Mouse (Mus musculus) G1E-ER4 (cell line): ENCODE data around the gene Olfr205. TPM values are rescaled to one million over a fixed set of nuclear protein-coding genes. Genes with fewer than 3 reads are reported as not detected.

Source experiments
- GATA1 ChIP-seq: IDR thresholded peaks from one replicate; pipeline ENCODE4 v1.8.0; 2012; ENCODE audit warnings: low read length, inconsistent platforms
- polyA plus RNA-seq: library from polyadenylated mRNA; stranded (reverse); fragments of >175 nt; gene quantifications from 2 replicates; pipeline ENCODE4 v1.2.3, GENCODE M21; 2012

Olfr205 gene
- polyA plus RNA-seq: not detected in 2 replicates

GRCm38 (mm10) chr16:59331038-59331437 is at the start of gene Olfr205:
TSS of gene Olfr205 (minus strand) at chr16:59331138.
- TF ChIP-seq GATA1: no peak

- TF ChIP-seq GATA1: no peak
Measured at GRCm38 (mm10) chr16:59363893-59364292, 33.0 kb upstream of the Olfr205 start, which contains the start of gene Olfr209. TSS of gene Olfr209 (minus strand) at chr16:59363993.

DNA sequence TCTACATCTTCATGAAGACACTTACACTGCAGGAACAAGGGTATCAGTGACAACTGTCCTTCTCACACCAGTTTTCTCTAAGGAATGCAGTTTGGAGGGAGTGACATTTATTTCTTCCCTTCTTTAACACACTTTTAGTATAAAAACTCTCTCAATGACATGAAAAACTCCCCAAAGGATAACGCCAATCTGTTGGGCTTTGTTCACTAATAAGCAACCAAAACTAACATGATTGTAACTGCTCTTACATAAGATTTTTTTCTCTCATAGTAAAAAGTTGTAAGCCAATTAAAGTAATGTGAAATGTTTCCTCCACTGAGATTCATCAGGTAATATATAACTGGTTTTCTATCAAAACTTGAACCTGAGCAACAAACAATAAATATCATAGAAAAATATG is 18.2 kb upstream of the Olfr205 start, which contains the start of gene Olfr206:
Gene Olfr206, minus strand, starts transcription at position 101 of the 400 bp plus-strand sequence.
- TF ChIP-seq GATA1: no peak

DNA sequence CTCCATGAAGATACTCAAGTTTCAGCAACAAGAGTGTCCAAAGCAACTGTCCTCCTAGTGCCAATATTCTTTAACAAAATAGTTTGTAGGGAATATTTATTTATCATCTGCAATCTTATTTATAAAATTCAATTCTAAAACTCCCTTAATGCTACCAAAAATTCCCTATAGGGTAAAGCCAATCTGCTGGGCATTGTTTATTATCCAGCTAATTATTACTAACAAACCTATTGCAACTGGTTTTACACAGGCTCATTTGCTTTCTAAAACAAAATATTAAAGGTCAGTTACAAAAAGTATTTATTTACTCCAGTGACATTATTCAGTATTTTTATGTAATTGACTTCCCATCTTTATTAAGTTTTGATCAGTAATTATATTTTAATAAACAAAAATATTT is 12.8 kb downstream of the Olfr205 start, which contains the start of gene Olfr204:
Gene Olfr204, minus strand, starts transcription at position 101 of the 400 bp plus-strand sequence.
- TF ChIP-seq GATA1: no peak

DNA sequence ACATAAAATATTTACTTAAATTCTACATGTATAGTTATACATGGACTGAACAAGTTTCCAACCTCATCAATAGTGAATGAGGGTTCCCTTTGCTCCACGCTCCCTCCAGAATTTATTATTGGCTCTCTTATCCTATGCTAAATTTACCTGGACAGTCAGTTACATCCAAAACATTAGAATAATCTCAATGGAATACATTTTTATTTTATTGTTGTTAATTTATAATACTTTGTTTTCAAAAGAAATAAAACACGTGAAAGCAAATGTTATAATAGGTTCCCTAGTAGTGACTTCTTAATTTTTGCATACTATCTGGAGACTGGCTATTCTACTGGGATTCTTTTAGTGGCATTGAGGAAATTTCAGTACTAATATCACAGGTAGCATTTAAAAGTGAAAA is 32.4 kb downstream of the Olfr205 start, which contains the start of gene Olfr203:
Gene Olfr203, plus strand, starts transcription at position 301 of the 400 bp plus-strand sequence.
- no peak for TF ChIP-seq GATA1

DNA sequence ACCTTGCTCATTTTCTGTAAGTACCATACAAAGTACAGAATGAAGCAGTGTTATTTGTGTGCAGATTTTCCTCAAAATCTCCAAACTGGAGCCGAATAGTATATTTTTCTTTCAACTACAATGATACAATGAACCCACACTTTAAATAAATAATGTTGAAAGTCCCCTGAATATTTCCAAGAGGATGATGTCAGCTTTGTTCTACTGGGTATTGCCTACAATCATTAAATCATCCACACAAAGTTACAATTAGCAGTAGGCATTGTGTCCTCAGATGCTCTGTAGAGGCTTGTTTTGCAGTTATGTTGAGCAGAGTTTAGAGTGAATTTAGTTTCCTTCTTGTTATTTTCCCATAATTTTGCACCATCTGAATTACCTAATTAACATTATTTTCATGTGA is 44.2 kb downstream of the Olfr205 start, which contains the start of gene Olfr202:
Gene Olfr202, minus strand, starts transcription at position 101 of the 400 bp plus-strand sequence.
- TF ChIP-seq GATA1: no peak

- peak; percentile 10 for TF ChIP-seq GATA1
Measured at GRCm38 (mm10) chr16:59283476-59283875, 47.5 kb downstream of the Olfr205 start.

DNA sequence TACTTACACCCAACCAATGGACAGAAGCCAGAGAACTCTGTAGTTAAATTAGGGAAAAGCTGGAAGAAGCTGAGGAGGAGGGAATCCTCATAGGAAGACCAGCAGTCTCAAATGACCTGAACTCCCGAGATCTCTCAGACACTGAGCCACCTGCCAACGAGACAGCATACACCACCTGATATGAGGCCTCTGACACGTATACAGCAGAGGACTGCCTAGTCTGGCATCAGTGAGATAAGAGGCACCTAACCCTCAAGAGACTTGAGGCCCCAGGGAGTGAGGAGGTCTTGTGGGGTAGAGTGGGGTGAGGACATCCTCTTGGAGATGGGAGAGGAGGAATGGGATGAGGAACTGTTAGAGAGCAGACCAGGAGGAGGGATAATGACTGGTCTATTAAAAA is 50.4 kb downstream of the Olfr205 start:
- peak; percentile 20 for TF ChIP-seq GATA1

Other genes starting within 250 kb of the Olfr205 start
- not detected in 2 replicates for gene Olfr191, start 241.3 kb downstream of the Olfr205 start, polyA plus RNA-seq
- gene Olfr193, start 219.3 kb downstream of the Olfr205 start, polyA plus RNA-seq: not detected in 2 replicates
- not detected in 2 replicates for gene Olfr194, start 210.1 kb downstream of the Olfr205 start, polyA plus RNA-seq
- gene Olfr195, start 184.1 kb downstream of the Olfr205 start, polyA plus RNA-seq: not detected in 2 replicates
- not detected in 2 replicates for gene Olfr196, start 160.7 kb downstream of the Olfr205 start, polyA plus RNA-seq
- gene Olfr198, start 127.6 kb downstream of the Olfr205 start, polyA plus RNA-seq: not detected in 2 replicates
- not detected in 2 replicates for gene Olfr199, start 111.4 kb downstream of the Olfr205 start, polyA plus RNA-seq
- gene Olfr201, start 58.5 kb downstream of the Olfr205 start, polyA plus RNA-seq: not detected in 2 replicates
- gene Olfr202, start 44.3 kb downstream of the Olfr205 start, polyA plus RNA-seq: not detected in 2 replicates
- gene Olfr203, start 32.3 kb downstream of the Olfr205 start, polyA plus RNA-seq: not detected in 2 replicates
- gene Olfr204, start 12.9 kb downstream of the Olfr205 start, polyA plus RNA-seq: not detected in 2 replicates
- gene Olfr206, start 18.1 kb upstream of the Olfr205 start, polyA plus RNA-seq: not detected in 2 replicates
- not detected in 2 replicates for gene Olfr209, start 32.9 kb upstream of the Olfr205 start, polyA plus RNA-seq
- gene Gabrr3, start 76.2 kb upstream of the Olfr205 start, polyA plus RNA-seq: not detected in 2 replicates
- 6.2 and 8.6 TPM in 2 replicates for gene Riox2, start 140.6 kb upstream of the Olfr205 start, polyA plus RNA-seq